Mouse (Mus musculus): ENCODE data around the gene Gm28051.

Gm28051 gene

DNA sequence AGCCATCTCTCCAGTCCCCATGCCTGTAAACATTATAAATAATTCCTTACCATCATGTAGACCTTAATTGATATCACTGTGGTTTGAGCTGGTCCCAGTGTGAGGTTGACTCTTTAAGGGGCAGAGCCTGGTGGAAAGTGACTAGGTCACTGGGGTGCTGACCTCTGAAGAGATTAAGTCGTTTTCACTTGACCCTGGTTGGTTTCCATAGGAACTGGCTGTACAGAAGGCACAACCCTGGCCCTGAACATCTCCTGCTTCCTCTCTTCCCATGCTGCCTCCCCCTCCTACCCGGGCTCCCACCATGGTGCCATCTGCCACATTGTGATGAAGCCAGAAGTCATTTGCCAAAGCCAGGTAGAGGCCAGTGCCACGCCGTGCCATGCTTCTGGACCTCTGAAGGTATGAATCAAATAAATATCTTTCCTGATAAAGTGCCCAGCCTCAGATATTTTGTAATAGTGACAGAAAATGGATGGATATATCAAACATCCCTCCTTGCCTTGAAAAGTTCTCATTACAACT lies 46.7 kb downstream of the Gm28051 start:
- intact Hi-C loops (cut with DNase I), result loop anchor here (5.0 kb wide), 1 partner anchor 189 kb away; no protein-coding TSS in a partner anchor

DNA sequence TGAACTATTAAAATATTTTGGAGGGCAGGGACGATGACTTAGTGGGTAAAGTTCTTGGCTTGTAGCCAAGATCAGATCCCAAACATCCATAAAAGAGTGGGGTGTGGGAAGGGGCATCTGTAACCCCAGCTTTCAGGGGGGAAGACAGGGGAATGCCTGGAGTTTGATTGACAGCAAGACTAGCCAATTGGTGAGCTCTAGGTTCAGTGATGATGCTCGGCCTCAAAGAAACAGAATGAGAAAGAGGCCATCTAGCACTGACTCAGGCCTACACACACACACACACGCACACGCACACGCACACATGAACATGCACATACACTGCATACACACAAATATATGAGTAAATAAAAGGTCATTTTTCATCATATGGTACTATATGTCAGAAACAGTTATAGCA lies 47.7 kb downstream of the Gm28051 start:
- intact Hi-C loops (cut with DNase I), result loop anchor here (5.0 kb wide), 1 partner anchor 188 kb away; no protein-coding TSS in a partner anchor

GRCm38 (mm10) chr12:102708220-102708619 lies 49.3 kb downstream of the Gm28051 start:
- intact Hi-C loops (cut with DNase I), result no loop called here

DNA sequence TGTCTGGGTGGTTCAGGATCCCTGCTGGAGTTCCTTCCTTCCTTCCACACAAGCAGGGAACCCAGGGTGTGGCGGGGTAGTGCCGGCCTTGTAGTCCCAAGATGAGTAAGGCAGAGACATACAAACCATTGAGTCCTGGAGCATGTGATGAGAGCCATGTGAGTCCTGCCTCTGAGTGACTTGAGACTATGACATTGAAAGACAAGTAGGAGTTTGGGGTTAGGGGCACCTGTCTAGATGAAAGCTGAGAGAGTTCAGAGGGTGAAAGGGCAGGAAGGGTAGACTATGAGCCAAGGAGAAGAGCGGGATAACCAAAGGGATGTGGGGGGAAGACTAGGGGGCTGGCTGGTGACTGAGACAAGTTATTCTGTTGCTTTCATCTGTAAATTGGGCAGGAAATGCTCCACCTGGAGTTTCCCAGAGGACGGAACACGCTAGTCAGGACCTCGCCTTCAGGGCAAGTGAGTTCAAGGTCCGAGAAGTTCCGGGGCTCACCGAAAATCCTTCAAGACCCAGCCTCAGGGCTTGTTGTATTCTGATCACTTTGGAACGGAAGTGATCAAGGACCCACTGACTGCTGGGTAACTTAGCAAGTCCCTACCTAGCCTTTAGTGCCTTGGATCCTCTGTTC lies 50.6 kb downstream of the Gm28051 start:
- intact Hi-C loops (cut with DNase I), result no loop called here

GRCm38 (mm10) chr12:102705906-102706640 lies 51.5 kb downstream of the Gm28051 start:
- intact Hi-C loops (cut with DNase I), result no loop called here

- intact Hi-C loops (cut with DNase I), result no loop called here
Measured at GRCm38 (mm10) chr12:102705216-102705871, 52.2 kb downstream of the Gm28051 start.

DNA sequence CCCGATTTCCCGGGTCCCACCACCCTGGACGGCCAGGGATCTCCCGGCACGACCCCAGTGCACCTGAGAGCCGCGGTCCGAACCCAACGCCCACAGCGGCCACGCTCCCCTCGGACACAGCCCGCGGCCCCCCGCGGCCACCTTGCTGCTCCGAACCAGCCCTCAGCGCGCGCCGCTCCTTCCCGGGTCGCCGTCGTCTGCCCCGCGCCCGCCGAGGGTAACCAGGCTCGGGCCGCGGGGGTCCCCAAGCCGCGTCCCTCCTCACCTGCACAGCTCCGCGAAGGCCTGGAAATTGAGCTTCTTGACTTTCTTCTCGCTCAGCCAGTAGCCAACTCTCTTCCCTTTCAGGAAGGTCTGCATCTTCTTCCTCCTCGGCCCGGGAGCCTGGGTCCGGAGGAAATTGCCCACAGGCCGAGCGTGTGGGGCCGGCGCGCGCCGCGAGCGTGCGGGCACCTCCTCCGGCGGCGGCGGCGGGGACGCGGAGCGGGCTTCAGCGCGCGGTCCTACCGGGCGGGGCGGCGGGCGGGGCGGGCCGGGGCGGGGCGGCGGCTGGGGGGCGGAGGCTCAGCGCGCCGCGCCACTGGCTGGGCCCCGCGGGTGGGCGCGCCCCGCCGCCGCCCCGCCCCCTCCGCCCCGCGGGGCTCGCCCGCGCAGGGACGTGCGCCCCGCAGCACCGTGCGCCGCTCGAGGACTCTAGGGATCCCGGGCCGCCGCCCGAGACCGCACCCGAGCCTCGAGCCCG lies 52.9 kb downstream of the Gm28051 start, which contains the start of gene Itpk1:
Gene Itpk1, minus strand, starts transcription at position 474 of the 742 bp plus-strand sequence.
- intact Hi-C loops (cut with DNase I), result no loop called here

GRCm38 (mm10) chr12:102703921-102704408 lies 53.6 kb downstream of the Gm28051 start:
- intact Hi-C loops (cut with DNase I), result no loop called here

GRCm38 (mm10) chr12:102703441-102703840 lies 54.1 kb downstream of the Gm28051 start:
- intact Hi-C loops (cut with DNase I), result no loop called here

GRCm38 (mm10) chr12:102703111-102703412 lies 54.5 kb downstream of the Gm28051 start:
- intact Hi-C loops (cut with DNase I), result no loop called here

- intact Hi-C loops (cut with DNase I), result no loop called here
Measured at GRCm38 (mm10) chr12:102702356-102703110, 55.0 kb downstream of the Gm28051 start.

DNA sequence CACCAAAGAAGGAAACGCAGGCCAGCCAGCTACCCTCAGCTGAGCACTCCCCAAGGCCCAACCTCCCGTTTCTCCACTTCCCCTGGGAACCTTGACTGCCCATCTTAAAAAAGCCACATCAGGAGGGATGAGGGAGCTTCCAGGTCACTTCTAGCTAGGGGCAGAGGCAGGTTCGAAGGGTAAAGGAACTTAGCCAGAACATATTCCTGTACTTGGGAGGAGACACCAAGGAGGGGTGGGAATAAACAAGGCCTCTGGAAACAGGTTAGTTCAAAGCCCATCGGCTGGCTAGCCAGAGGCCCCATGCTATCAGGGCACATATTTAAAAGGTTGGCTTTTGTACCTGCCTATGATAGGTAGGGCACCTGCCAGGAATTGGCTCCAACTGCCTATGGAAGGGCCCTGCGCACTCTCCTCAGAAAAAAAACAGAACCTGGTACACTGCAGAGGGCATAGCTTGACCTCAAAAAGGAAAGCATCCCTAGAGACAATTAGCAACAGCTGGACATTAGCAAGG lies 55.8 kb downstream of the Gm28051 start:
- intact Hi-C loops (cut with DNase I), result no loop called here

DNA sequence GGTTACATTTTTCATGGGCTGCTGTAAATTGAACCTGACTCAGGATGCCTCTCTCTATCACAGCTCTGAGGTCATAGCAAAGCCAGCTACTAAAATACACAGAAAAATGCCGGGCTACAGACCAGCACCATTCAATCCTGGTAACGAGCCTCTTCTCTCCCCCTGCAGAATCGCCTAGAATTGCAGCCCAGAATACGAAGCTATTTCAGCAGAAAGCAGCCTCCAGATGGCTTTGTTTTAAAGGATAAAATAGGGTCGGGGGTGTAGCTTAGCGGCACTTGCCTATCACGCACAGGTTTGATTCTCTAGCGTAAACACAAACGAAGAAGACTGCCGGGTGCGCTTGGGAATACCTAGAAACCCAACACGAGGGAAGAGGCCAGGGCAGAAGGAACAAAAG lies 57.1 kb downstream of the Gm28051 start:
- intact Hi-C loops (cut with DNase I), result no loop called here

GRCm38 (mm10) chr12:102699156-102699555 lies 58.4 kb downstream of the Gm28051 start:
- intact Hi-C loops (cut with DNase I), result no loop called here

DNA sequence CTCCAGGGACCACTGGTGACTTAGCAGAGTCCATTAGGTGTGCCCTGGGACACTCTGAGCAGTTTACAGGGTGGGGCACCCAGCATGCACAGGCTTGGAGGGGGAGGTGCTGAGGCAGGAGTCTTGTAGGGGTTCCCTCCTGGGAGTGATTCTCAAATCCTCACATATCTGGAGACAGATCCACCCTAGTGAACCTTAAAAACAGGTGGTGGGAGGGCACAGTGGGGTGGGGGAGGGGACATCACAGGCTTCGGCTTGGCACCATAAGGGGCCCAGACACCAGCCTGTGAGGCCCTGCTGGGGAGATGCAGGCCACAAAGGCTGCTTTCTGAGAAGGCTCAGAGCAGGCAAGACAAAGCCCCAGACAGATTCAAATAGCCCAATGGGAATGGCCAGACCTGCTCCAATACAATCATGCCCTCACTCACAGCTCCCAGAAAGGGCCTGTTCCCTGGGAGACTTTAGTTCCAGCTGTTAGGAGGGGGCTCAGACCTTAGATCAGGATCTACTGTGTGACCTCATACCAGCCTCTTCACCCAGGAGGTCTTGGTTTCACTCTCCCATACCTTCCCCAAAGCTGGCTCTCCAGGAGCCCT lies 59.4 kb downstream of the Gm28051 start:
- intact Hi-C loops (cut with DNase I), result no loop called here

GRCm38 (mm10) chr12:102697381-102697780 lies 60.2 kb downstream of the Gm28051 start:
- intact Hi-C loops (cut with DNase I), result no loop called here

GRCm38 (mm10) chr12:102696635-102697354 lies 60.8 kb downstream of the Gm28051 start:
- intact Hi-C loops (cut with DNase I), result no loop called here

- intact Hi-C loops (cut with DNase I), result no loop called here
Measured at GRCm38 (mm10) chr12:102695369-102696239, 62.0 kb downstream of the Gm28051 start.

Measured in adrenal gland (tissue).